Mouse (Mus musculus): Measurements from ENCODE around the gene Ubxn11.
A peak's percentile ranks its signal among the peaks of the same experiment; 100 is the strongest.

The Ubxn11 gene

GRCm38 (mm10) chr4:134118126-134118800 is 15.9 kb downstream of the Ubxn11 start:
- no peak for DNase-seq (ENCODE audit: extremely low read depth, low read depth)

GRCm38 (mm10) chr4:134119042-134119441 is 16.7 kb downstream of the Ubxn11 start:
- no peak for DNase-seq (ENCODE audit: extremely low read depth, low read depth)

GRCm38 (mm10) chr4:134119644-134120043 is 17.3 kb downstream of the Ubxn11 start:
- peak; percentile 61 for DNase-seq (ENCODE audit: extremely low read depth, low read depth)

- no peak for DNase-seq (ENCODE audit: extremely low read depth, low read depth)
Observed at GRCm38 (mm10) chr4:134120192-134120805, 17.9 kb downstream of the Ubxn11 start.

GRCm38 (mm10) chr4:134120916-134121315 is 18.5 kb downstream of the Ubxn11 start:
- DNase-seq (ENCODE audit: extremely low read depth, low read depth): no peak

- no peak for DNase-seq (ENCODE audit: extremely low read depth, low read depth)
Observed at GRCm38 (mm10) chr4:134121571-134121970, 19.2 kb downstream of the Ubxn11 start.

GRCm38 (mm10) chr4:134122281-134122680 is 19.9 kb downstream of the Ubxn11 start:
- no peak for DNase-seq (ENCODE audit: extremely low read depth, low read depth)

- no peak for DNase-seq (ENCODE audit: extremely low read depth, low read depth)
Observed at GRCm38 (mm10) chr4:134123147-134123546, 20.8 kb downstream of the Ubxn11 start.

GRCm38 (mm10) chr4:134123680-134124551 is 21.5 kb downstream of the Ubxn11 start:
- peak; percentile 72 for DNase-seq (ENCODE audit: extremely low read depth, low read depth)

- no peak for DNase-seq (ENCODE audit: extremely low read depth, low read depth)
Observed at GRCm38 (mm10) chr4:134125383-134126060, 23.2 kb downstream of the Ubxn11 start.

- DNase-seq (ENCODE audit: extremely low read depth, low read depth): no peak
Observed at GRCm38 (mm10) chr4:134126300-134127120, 24.1 kb downstream of the Ubxn11 start.

GRCm38 (mm10) chr4:134127121-134127455 is 24.7 kb downstream of the Ubxn11 start:
- DNase-seq (ENCODE audit: extremely low read depth, low read depth): no peak

GRCm38 (mm10) chr4:134127793-134128192 is 25.4 kb downstream of the Ubxn11 start:
- no peak for DNase-seq (ENCODE audit: extremely low read depth, low read depth)

GRCm38 (mm10) chr4:134128221-134128982 is 26.0 kb downstream of the Ubxn11 start, which contains the start of gene Sh3bgrl3:
Sh3bgrl3 (minus strand) TSS chr4:134128789.
- DNase-seq (ENCODE audit: extremely low read depth, low read depth): peak; percentile 74

- no peak for DNase-seq (ENCODE audit: extremely low read depth, low read depth)
Observed at GRCm38 (mm10) chr4:134128983-134129362, 26.6 kb downstream of the Ubxn11 start.

- no peak for DNase-seq (ENCODE audit: extremely low read depth, low read depth)
Observed at GRCm38 (mm10) chr4:134129482-134129881, 27.1 kb downstream of the Ubxn11 start.

- DNase-seq (ENCODE audit: extremely low read depth, low read depth): no peak
Observed at GRCm38 (mm10) chr4:134132117-134132516, 29.7 kb downstream of the Ubxn11 start.

- no peak for DNase-seq (ENCODE audit: extremely low read depth, low read depth)
Observed at GRCm38 (mm10) chr4:134132519-134133095, 30.2 kb downstream of the Ubxn11 start.

- no peak for DNase-seq (ENCODE audit: extremely low read depth, low read depth)
Observed at GRCm38 (mm10) chr4:134136280-134136926, 34.0 kb downstream of the Ubxn11 start.
